Mouse (Mus musculus): Measurements from ENCODE around the gene Zfp157. TPM values are rescaled to one million over a fixed set of nuclear protein-coding genes. Genes with fewer than 3 reads are reported as not detected.
"Not testable (repeated sequence)": the region's sequence is repeated elsewhere in the genome, so short reads cannot be mapped to it uniquely, and the experiment has no call there.

The Zfp157 gene
- 17.4 and 21.4 TPM in 2 replicates for polyA plus RNA-seq (2012; rRNA removed)
- 40.4 and 42.9 TPM in 2 replicates for polyA plus RNA-seq (2014; fragmentation: Nextera tagmentation; extraction: Ambion mirVana)

- DNase-seq (ENCODE audit: low spot score) (peak; percentile 98), ATAC-seq (ENCODE audit: low FRiP score, low read depth) (peak; percentile 100)
- peak within 1 kb of the TSS; percentile 86 for H3K4me3 ChIP-seq (replicated peaks; ENCODE audit: low read length)
- peak within 1 kb of the TSS; percentile 99 for H3K9ac ChIP-seq (ENCODE audit: low read depth, low read length, severe bottlenecking)
- peak within 1 kb of the TSS; percentile 69 for H3K4me2 ChIP-seq (replicated peaks; ENCODE audit: low read depth, low read length, severe bottlenecking)
- WGBS: under 1% methylated on average over 47 of the region's 49 CpGs
- peaks cover 29% of the 10 kb centered on the region for H3K36me3 ChIP-seq (ENCODE audit: control insufficient read depth, insufficient read depth, low read length)
- peak; percentile 60; the same call in 1 of the 2 replicates for TF ChIP-seq POLR2A (IDR thresholded peaks at IDR 0.05; ENCODE audit: borderline replicate concordance, extremely low read depth, insufficient read depth, insufficient read length)
- H3K4me1 ChIP-seq (ENCODE audit: control insufficient read depth, insufficient read depth, low read length): peaks cover 8% of the 10 kb centered on the region
- peak within 1 kb of the TSS; percentile 90 for H3K27ac ChIP-seq (replicated peaks; ENCODE audit: low read depth, low read length)
- no peaks in the 10 kb centered on the region for H3K9me3 ChIP-seq (ENCODE audit: control insufficient read depth, low read length)
- H3K27me3 ChIP-seq (ENCODE audit: control insufficient read depth, insufficient read depth, low read length): no peaks in the 10 kb centered on the region
These were observed at the start of gene Zfp157 for GRCm38 (mm10) chr5:138441286-138442194. Zfp157 (plus strand) TSS chr5:138441468.

- no peaks in the 10 kb centered on the region for H3K4me1 ChIP-seq (ENCODE audit: control insufficient read depth, insufficient read depth, low read length)
- H3K36me3 ChIP-seq (ENCODE audit: control insufficient read depth, insufficient read depth, low read length): no peaks in the 10 kb centered on the region
- ATAC-seq (ENCODE audit: low FRiP score, low read depth) (no peak), DNase-seq (ENCODE audit: low spot score) (no peak)
- no peak overlapping the region for H3K27ac ChIP-seq (replicated peaks; ENCODE audit: low read depth, low read length)
- WGBS: 39% methylated on average over 2 of the region's 2 CpGs
- H3K9ac ChIP-seq (ENCODE audit: low read depth, low read length, severe bottlenecking): no peak overlapping the region
- no peaks in the 10 kb centered on the region for H3K27me3 ChIP-seq (ENCODE audit: control insufficient read depth, insufficient read depth, low read length)
- TF ChIP-seq POLR2A (IDR thresholded peaks at IDR 0.05; ENCODE audit: borderline replicate concordance, extremely low read depth, insufficient read depth, insufficient read length): no peak
- no peak overlapping the region for H3K4me2 ChIP-seq (replicated peaks; ENCODE audit: low read depth, low read length, severe bottlenecking)
- no peaks in the 10 kb centered on the region for H3K9me3 ChIP-seq (ENCODE audit: control insufficient read depth, low read length)
- H3K4me3 ChIP-seq (replicated peaks; ENCODE audit: low read length): no peak overlapping the region
These were observed 43.4 kb upstream of the Zfp157 start for GRCm38 (mm10) chr5:138397795-138398337.

- H3K4me2 ChIP-seq (replicated peaks; ENCODE audit: low read depth, low read length, severe bottlenecking); H3K36me3 ChIP-seq (ENCODE audit: control insufficient read depth, insufficient read depth, low read length); H3K9ac ChIP-seq (ENCODE audit: low read depth, low read length, severe bottlenecking): not testable (repeated sequence)
These were observed 40.8 kb upstream of the Zfp157 start for GRCm38 (mm10) chr5:138400431-138400830.

GRCm38 (mm10) chr5:138458371-138458770 lies 17.1 kb downstream of the Zfp157 start:
- no peak overlapping the region for H3K4me2 ChIP-seq (replicated peaks; ENCODE audit: low read depth, low read length, severe bottlenecking)
- no peak overlapping the region for H3K27ac ChIP-seq (replicated peaks; ENCODE audit: low read depth, low read length)
- H3K27me3 ChIP-seq (ENCODE audit: control insufficient read depth, insufficient read depth, low read length): no peaks in the 10 kb centered on the region
- WGBS: 92% methylated on average over 4 of the region's 4 CpGs
- no peaks in the 10 kb centered on the region for H3K4me1 ChIP-seq (ENCODE audit: control insufficient read depth, insufficient read depth, low read length)
- H3K9me3 ChIP-seq (ENCODE audit: control insufficient read depth, low read length): peaks cover 46% of the 10 kb centered on the region
- TF ChIP-seq POLR2A (IDR thresholded peaks at IDR 0.05; ENCODE audit: borderline replicate concordance, extremely low read depth, insufficient read depth, insufficient read length): no peak
- ATAC-seq (ENCODE audit: low FRiP score, low read depth) (no peak), DNase-seq (ENCODE audit: low spot score) (no peak)
- peaks cover 59% of the 10 kb centered on the region for H3K36me3 ChIP-seq (ENCODE audit: control insufficient read depth, insufficient read depth, low read length)
- no peak overlapping the region for H3K9ac ChIP-seq (ENCODE audit: low read depth, low read length, severe bottlenecking)
- no peak overlapping the region for H3K4me3 ChIP-seq (replicated peaks; ENCODE audit: low read length)

More at GRCm38 (mm10) chr5:138400431-138400830, 40.8 kb upstream of the Zfp157 start:
- not testable (repeated sequence) for H3K4me1 ChIP-seq (ENCODE audit: control insufficient read depth, insufficient read depth, low read length); H3K4me3 ChIP-seq (replicated peaks; ENCODE audit: low read length); H3K27me3 ChIP-seq (ENCODE audit: control insufficient read depth, insufficient read depth, low read length); H3K27ac ChIP-seq (replicated peaks; ENCODE audit: low read depth, low read length); DNase-seq (ENCODE audit: low spot score); ATAC-seq (ENCODE audit: low FRiP score, low read depth); H3K9me3 ChIP-seq (ENCODE audit: control insufficient read depth, low read length)

GRCm38 (mm10) chr5:138459107-138459506 lies 17.8 kb downstream of the Zfp157 start:
- no peaks in the 10 kb centered on the region for H3K27me3 ChIP-seq (ENCODE audit: control insufficient read depth, insufficient read depth, low read length)
- ATAC-seq (ENCODE audit: low FRiP score, low read depth) (peak; percentile 63; the same call in 1 of the 2 replicates), DNase-seq (ENCODE audit: low spot score) (peak; percentile 69)
- H3K4me3 ChIP-seq (replicated peaks; ENCODE audit: low read length): no peak overlapping the region
- H3K36me3 ChIP-seq (ENCODE audit: control insufficient read depth, insufficient read depth, low read length): peaks cover 54% of the 10 kb centered on the region
- no peak overlapping the region for H3K27ac ChIP-seq (replicated peaks; ENCODE audit: low read depth, low read length)
- no peak overlapping the region for H3K9ac ChIP-seq (ENCODE audit: low read depth, low read length, severe bottlenecking)
- H3K4me2 ChIP-seq (replicated peaks; ENCODE audit: low read depth, low read length, severe bottlenecking): no peak overlapping the region
- no peaks in the 10 kb centered on the region for H3K4me1 ChIP-seq (ENCODE audit: control insufficient read depth, insufficient read depth, low read length)
- WGBS: 78% methylated on average over 1 of the region's 1 CpGs
- TF ChIP-seq POLR2A (IDR thresholded peaks at IDR 0.05; ENCODE audit: borderline replicate concordance, extremely low read depth, insufficient read depth, insufficient read length): no peak
- H3K9me3 ChIP-seq (ENCODE audit: control insufficient read depth, low read length): peaks cover 46% of the 10 kb centered on the region
